Mouse (Mus musculus) liver, embryonic 11.5 days (tissue): ENCODE results near the gene Fgf23. TPM values are rescaled to one million over a fixed set of nuclear protein-coding genes. Genes with fewer than 3 reads are reported as not detected.

Experiments
- ATAC-seq: fragments of 200-750 bp; cut with Nextera tagmentation; replicated peaks from 2 replicates; pipeline ENCODE4 v1.8.0; 2017; ENCODE audit warnings: moderate number of reproducible peaks, mild to moderate bottlenecking, moderate TSS enrichment, moderate library complexity; ENCODE audit not compliant: low FRiP score
- DNase-seq: peaks from one replicate; pipeline ENCODE4 v3.0.0-alpha.2; 2017; ENCODE audit warnings: low spot score
- H3K27ac ChIP-seq: fragments of 300-500 bp; sonication (generic); 2 replicates; pipeline ENCODE4 v1.5.1; 2014; ENCODE audit warnings: mild to moderate bottlenecking, low read depth, low read length, control low read depth
- H3K27me3 ChIP-seq: fragments of 300-500 bp; sonication (generic); replicated peaks from 2 replicates; pipeline ENCODE4 v1.6.1; 2014; ENCODE audit warnings: low read length, mixed read lengths; ENCODE audit not compliant: control insufficient read depth, insufficient read depth
- H3K36me3 ChIP-seq: fragments of 300-500 bp; sonication (generic); 2 replicates; pipeline ENCODE4 v1.6.1; 2014; ENCODE audit warnings: mild to moderate bottlenecking, low read length, moderate library complexity, mixed read lengths; ENCODE audit not compliant: control insufficient read depth, insufficient read depth
- H3K4me1 ChIP-seq: fragments of 300-500 bp; sonication (generic); replicated peaks from 2 replicates; pipeline ENCODE4 v1.6.1; 2014; ENCODE audit warnings: low read length, mixed read lengths; ENCODE audit not compliant: control insufficient read depth, insufficient read depth
- H3K4me2 ChIP-seq: fragments of 300-500 bp; sonication (generic); 2 replicates; pipeline ENCODE4 v1.6.1; 2014; ENCODE audit warnings: mild to moderate bottlenecking, control low read depth, moderate library complexity
- H3K4me3 ChIP-seq: fragments of 300-500 bp; sonication (generic); 2 replicates; pipeline ENCODE4 v1.5.1; 2014; ENCODE audit warnings: low read depth, low read length, control low read depth
- H3K9ac ChIP-seq: fragments of 300-500 bp; sonication (generic); 2 replicates; pipeline ENCODE4 v1.6.1; 2014; ENCODE audit warnings: low read depth, low read length, control low read depth
- H3K9me3 ChIP-seq: fragments of 300-500 bp; sonication (generic); 2 replicates; pipeline ENCODE4 v1.6.1; 2016; ENCODE audit warnings: low read length, inconsistent platforms, mixed read lengths; ENCODE audit not compliant: control insufficient read depth
- WGBS: fragments of 180-500 bp; shearing (Covaris S2); extraction: QIAGEN DNeasy Blood & Tissue Kit; methylation state at CpG from one replicate; pipeline ENCODE4 v1.1.7; 2014; 5-methylcytosine and 5-hydroxymethylcytosine counted together
- polyA plus RNA-seq: library from polyadenylated mRNA; unstranded; fragments of >200 nt; fragmentation: Nextera tagmentation; extraction: Ambion mirVana; gene quantifications from 2 replicates; pipeline ENCODE4 v1.2.1, GENCODE M21; 2014

Gene Fgf23
- polyA plus RNA-seq, 1 experiment from 2014 or later: 0.30 TPM

DNA sequence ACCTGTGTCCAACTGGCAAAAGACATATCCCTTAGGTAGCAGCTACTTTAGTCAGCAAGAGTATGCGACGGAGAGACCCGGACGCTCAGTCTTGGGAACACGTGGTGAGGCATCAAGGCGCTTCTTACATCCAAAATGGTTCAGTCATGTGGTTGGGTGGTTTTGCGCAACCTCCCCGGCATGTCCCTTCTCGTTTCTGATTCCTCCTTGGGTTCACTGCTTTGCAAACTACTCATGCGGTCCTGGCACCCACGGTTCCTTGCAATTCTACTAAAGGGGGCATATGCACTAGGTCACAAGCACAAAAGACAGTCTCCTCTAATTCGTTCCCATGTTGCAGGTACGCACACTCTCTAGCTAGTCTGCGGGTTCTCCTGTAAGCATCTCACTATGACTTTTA is 57.0 kb downstream of the Fgf23 start:
- Histone ChIP-seq H3K27ac (no peak overlapping the region), H3K4me2 (no peak overlapping the region), H3K4me3 (no peak overlapping the region), H3K4me1 (no peaks in the 10 kb centered on the region), H3K36me3 (peaks cover 14% of the 10 kb centered on the region), H3K9me3 (no peaks in the 10 kb centered on the region), H3K27me3 (no peaks in the 10 kb centered on the region), H3K9ac (no peak overlapping the region)
- WGBS: 87% methylated on average over 14 of the region's 14 CpGs
- ATAC-seq (no peak), DNase-seq (no peak)

DNA sequence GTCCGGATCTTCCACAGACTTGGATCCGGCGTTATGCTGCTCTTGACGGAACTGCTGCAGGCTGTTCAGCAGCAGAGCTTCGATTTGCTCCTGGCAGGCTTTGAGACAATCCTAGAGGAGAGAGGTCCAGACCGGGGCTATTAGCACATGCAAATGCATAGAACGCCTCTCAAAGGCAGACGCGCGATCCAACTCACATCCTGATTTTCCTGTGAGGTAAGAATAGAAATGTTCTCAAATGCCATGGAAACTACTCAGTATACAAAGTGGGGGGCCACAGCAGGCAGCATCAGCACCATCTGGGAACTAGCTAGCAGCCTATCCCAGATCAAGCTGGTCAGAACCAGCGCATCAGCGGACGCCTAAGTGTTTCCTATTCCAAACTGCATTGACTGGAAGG is 57.7 kb downstream of the Fgf23 start:
- no peak overlapping the region for H3K4me3 ChIP-seq
- H3K4me2 ChIP-seq: no peak overlapping the region
- H3K9ac ChIP-seq: no peak overlapping the region
- no peak for DNase-seq
- no peaks in the 10 kb centered on the region for H3K4me1 ChIP-seq
- WGBS: 82% methylated on average over 13 of the region's 13 CpGs
- H3K36me3 ChIP-seq: peaks cover 14% of the 10 kb centered on the region
- H3K27me3 ChIP-seq: no peaks in the 10 kb centered on the region
- no peak for ATAC-seq
- no peaks in the 10 kb centered on the region for H3K9me3 ChIP-seq
- H3K27ac ChIP-seq: no peak overlapping the region

Other genes with a start within 250 kb of the Fgf23 start
- gene Ndufa9, start 223.8 kb upstream of the Fgf23 start, polyA plus RNA-seq: 228 and 234 TPM in 2 replicates
- gene Akap3, start 219.8 kb upstream of the Fgf23 start, polyA plus RNA-seq: not detected in 2 replicates
- gene Dyrk4, start 151.1 kb upstream of the Fgf23 start, polyA plus RNA-seq: not detected in 2 replicates
- 85.7 and 95.3 TPM in 2 replicates for gene Rad51ap1, start 133.3 kb upstream of the Fgf23 start, polyA plus RNA-seq
- 20.9 and 27.1 TPM in 2 replicates for gene D6Wsu163e, start 132.9 kb upstream of the Fgf23 start, polyA plus RNA-seq
- gene Fgf6, start 57.3 kb upstream of the Fgf23 start, polyA plus RNA-seq: 0.08 TPM in 1 of 2 replicates, not detected in the other
- gene Tigar, start 36.7 kb downstream of the Fgf23 start, polyA plus RNA-seq: 2.2 and 2.5 TPM in 2 replicates
- 273 and 275 TPM in 2 replicates for gene Ccnd2, start 79.3 kb downstream of the Fgf23 start, polyA plus RNA-seq